Mouse (Mus musculus) cerebellum, postnatal 4 days (tissue): Measurements from ENCODE around the gene Nos1ap.

Experiments used
- DNase-seq, 2 experiments: peaks; one replicate each; pipeline ENCODE4 v3.0.0; 2022; ENCODE audit warnings: low spot score in 2 of 2, mixed read lengths in 1 of 2

Gene Nos1ap

GRCm38 (mm10) chr1:170419961-170420360 lies 169.7 kb downstream of the Nos1ap start:
- no peak for DNase-seq

- no peak for DNase-seq
Observed at GRCm38 (mm10) chr1:170418131-170418530, 171.5 kb downstream of the Nos1ap start.

GRCm38 (mm10) chr1:170416967-170417366 lies 172.7 kb downstream of the Nos1ap start:
- DNase-seq, result no peak

GRCm38 (mm10) chr1:170416206-170416605 lies 173.5 kb downstream of the Nos1ap start:
- no peak for DNase-seq

- DNase-seq, result no peak
Observed at GRCm38 (mm10) chr1:170415395-170415794, 174.3 kb downstream of the Nos1ap start.

GRCm38 (mm10) chr1:170410402-170411191 lies 179.1 kb downstream of the Nos1ap start:
- no peak for DNase-seq

GRCm38 (mm10) chr1:170409091-170409490 lies 180.6 kb downstream of the Nos1ap start:
- DNase-seq, result no peak

GRCm38 (mm10) chr1:170406921-170407320 lies 182.7 kb downstream of the Nos1ap start:
- no peak for DNase-seq

- no peak for DNase-seq
Observed at GRCm38 (mm10) chr1:170405152-170405551, 184.5 kb downstream of the Nos1ap start.

- no peak for DNase-seq
Observed at GRCm38 (mm10) chr1:170402682-170403081, 187.0 kb downstream of the Nos1ap start.

GRCm38 (mm10) chr1:170398866-170399265 lies 190.8 kb downstream of the Nos1ap start:
- no peak for DNase-seq

GRCm38 (mm10) chr1:170395101-170395500 lies 194.6 kb downstream of the Nos1ap start:
- no peak for DNase-seq

- no peak for DNase-seq
Observed at GRCm38 (mm10) chr1:170394641-170395040, 195.0 kb downstream of the Nos1ap start.

GRCm38 (mm10) chr1:170392771-170393728 lies 196.6 kb downstream of the Nos1ap start:
- DNase-seq, result no peak

GRCm38 (mm10) chr1:170387180-170387912 lies 202.3 kb downstream of the Nos1ap start:
- peak in 1 of 2 experiments; percentile 25 for DNase-seq

- no peak for DNase-seq
Observed at GRCm38 (mm10) chr1:170385416-170385815, 204.2 kb downstream of the Nos1ap start.

- DNase-seq, result no peak
Observed at GRCm38 (mm10) chr1:170383530-170383929, 206.1 kb downstream of the Nos1ap start.

GRCm38 (mm10) chr1:170381457-170381856 lies 208.2 kb downstream of the Nos1ap start:
- no peak for DNase-seq

- DNase-seq, result no peak
Observed at GRCm38 (mm10) chr1:170380505-170380904, 209.2 kb downstream of the Nos1ap start.

GRCm38 (mm10) chr1:170375721-170376120 lies 213.9 kb downstream of the Nos1ap start:
- no peak for DNase-seq

GRCm38 (mm10) chr1:170373750-170374149 lies 215.9 kb downstream of the Nos1ap start:
- DNase-seq, result no peak
